Mouse (Mus musculus): ENCODE measurements at regions not wholly inside any gene's neighbourhood (a gene's known extent, or its start where the extent isn't known, plus 50 kb on each side); places are given as distances from the start of the nearest gene placed in this dataset.
A peak's percentile ranks its signal among the peaks of the same experiment; 100 is the strongest.

DNA sequence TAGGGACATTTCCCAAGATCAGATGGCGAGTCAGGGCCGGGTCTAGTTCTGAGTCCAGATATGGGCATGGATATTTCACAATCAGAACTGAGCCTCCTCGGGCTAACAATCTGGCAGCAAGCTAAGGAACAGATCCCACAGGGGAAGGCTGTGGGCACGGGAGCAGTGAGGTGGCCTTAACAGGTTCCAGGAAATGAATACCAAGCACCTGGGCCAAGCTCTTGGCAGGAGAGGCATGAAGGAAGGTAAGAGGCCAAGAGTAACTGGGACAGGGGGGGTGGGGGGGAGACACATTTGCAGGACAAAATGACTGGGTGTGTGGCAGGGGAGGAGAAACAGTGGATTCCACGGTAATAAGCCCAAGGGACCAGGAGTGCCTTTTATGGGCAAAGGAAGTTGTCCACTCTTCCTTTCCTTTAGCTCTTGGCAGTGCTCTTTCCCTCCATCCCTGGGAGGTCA is 124.9 kb upstream of the Ank start:
- DNase-seq (ENCODE audit: low spot score in 2 of 2), result no peak
- intact Hi-C loops (cut with DNase I), result no loop called here

DNA sequence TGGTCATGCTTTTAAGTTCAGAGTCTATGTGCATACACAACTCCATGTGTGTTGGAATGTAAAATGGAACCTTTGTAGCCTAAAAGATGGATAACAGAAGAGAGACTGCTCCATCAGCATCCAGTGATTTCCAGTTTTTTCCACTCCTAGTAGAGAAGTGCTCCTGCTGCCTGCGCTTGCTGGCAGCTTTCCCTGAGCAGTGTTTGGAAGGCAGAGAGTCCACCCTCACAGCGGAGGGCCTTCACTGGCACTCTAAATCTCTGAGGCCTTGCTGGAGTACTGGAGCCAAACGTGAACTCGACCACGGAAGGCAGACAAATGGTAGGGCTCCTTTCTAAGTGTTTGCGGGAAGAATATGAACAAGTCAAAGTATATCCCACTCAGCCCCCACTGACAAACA is 108.0 kb upstream of the Ank start:
- DNase-seq (ENCODE audit: low spot score in 2 of 2), result peak in 1 of 2 experiments; percentile 60
- intact Hi-C loops (cut with DNase I), result no loop called here

DNA sequence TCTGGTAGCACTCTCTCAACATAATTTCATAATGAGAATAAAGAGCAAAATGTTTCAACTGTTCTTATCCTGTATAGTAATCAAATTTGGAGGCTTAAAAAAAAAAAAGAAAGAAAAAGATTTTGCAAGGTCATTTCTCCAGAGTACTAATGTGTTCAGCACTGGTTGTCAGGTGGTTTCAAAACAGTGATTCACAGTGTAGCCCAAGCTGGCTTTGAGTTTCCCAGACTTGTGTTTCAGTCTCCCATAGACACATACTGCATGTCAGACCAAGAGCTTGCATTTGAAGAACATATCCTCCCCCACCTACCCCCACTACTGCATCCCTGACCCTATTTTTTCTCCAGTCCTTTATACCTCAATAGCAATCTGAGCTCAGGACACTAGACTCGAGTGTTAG is 107.2 kb upstream of the Ank start:
- intact Hi-C loops (cut with DNase I), result no loop called here
- DNase-seq (ENCODE audit: low spot score in 2 of 2), result no peak

DNA sequence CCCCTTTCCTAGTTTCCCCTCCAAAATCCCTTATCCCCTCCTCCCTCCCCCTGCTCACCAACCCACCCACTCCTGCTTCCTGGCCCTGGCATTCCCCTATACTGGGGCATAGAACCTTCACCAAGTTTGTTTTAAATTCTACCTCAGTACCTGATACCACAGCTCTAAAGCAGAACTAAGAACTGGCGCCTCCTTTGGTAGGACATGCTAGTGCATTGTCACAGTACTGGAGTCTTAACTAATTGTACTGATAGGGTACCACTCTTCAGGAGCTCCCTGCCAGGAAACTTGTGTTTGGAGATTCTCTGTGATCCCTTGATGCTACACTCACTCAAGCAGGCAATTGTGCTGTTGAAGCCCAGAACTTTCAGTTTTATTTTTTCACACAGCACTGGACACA is 92.0 kb upstream of the Ank start:
- DNase-seq (ENCODE audit: low spot score in 2 of 2), result no peak
- intact Hi-C loops (cut with DNase I), result no loop called here

DNA sequence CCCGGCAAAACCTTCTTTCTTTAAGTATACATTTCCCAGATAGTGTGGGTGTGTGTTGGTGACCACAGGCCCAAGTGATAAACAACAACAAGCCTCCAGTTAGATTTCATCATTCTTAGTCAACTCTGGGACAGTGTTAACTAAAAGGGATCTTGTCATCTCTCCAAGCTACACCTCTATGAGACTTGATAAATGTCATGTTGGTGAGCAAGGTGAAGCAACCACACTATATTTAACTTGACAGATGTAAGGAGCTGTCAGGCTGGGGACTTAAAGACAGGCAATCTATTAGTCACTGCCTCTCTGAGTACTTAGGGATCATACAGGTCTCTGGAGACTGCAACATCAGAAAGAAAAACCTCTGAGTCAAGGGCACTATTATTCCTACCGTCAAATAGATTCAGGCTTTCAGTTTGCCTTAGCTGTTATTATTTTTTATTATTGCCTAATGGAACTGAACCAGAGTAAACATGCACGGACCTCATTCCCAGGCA is 87.8 kb upstream of the Ank start:
- intact Hi-C loops (cut with DNase I), result no loop called here
- DNase-seq (ENCODE audit: low spot score in 2 of 2), result no peak

DNA sequence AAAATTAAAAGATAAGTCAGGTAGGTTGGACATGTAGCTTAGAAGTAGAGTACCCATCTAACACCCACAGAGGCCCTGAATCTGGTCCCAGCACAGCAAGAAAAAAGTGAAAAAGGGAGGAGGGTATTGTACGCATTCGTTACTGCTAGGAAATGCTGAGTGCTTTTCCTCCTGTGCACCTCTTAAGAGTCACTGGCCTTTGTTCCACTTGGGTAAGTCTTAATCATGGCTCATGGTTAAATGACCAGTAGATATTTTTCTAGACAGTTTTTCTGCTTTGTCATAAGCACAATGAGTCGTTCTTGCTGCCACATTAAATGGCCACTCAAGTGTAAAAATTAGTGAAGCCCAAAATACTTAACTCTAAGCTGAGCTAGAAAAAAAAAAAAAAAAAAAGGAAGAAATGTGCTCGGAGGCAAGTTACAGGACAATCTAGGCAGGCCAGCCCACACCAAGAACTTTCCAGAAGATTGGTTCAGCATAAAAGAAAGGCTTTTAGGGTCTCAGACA is 86.0 kb upstream of the Ank start:
- intact Hi-C loops (cut with DNase I), result no loop called here
- no peak for DNase-seq (ENCODE audit: low spot score in 2 of 2)

DNA sequence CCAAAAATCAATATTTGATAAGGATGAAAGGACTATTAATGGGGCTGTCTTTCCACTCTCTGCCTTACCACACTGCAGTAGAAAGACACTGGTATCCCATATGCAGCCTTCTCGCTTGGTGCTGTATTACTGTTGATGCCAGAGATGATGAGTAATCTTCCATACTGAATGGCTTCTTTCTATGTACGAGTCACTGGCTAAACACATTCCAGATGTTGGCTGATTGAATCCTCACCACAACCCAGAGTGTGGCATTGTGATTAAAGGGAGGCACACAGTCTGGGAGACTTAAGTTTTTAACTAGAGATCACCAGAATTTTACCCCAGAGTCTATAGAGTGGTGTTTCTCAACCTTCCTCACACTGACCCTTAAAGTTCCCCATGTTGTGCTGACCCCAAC is 84.9 kb upstream of the Ank start:
- intact Hi-C loops (cut with DNase I), result no loop called here
- DNase-seq (ENCODE audit: low spot score in 2 of 2), result peak in 1 of 2 experiments; percentile 12

DNA sequence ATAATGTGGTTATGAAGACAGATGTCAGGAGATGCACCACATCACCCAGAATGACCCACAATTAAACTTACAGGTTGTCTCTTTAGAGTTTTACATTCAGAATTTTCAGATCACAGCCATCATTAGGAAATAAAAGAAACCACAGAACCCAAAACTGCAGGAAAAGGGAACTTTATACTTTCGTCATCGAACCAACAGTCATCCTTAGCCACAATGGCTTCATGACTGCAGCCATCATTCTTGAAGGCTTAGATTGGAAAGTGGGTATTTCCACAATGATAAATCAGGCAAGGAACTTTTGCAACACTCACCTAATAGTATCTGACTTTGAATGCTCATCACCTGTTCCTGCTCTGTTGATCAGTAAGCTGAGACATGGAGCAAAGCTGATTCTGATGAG is 75.9 kb upstream of the Ank start:
- intact Hi-C loops (cut with DNase I), result no loop called here
- no peak for DNase-seq (ENCODE audit: low spot score in 2 of 2)

DNA sequence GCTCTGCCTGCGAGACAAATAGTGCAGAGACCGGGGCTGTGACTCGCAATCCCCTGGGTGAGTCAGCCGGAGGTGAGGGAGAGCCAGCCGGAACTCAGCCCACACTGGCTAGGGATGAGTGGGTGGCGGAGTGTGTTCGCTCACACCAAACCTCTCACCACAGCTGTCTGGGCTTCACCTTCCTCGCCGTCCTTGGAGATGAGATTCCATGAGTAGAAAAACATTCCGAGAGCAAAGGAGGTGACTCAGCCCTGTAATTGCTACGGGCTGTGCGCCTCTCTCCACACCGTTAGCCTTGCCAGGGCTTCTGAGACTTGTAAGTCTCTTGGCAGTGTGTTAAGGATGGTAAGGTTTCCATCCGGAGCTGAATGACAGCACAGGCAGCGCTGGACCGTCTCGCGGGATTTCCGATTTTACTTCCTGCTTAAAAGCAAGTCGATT is 60.7 kb upstream of the Ank start:
- DNase-seq (ENCODE audit: low spot score in 2 of 2), result peak; percentile 43 to 84
- intact Hi-C loops (cut with DNase I), result loop anchor here (5.0 kb wide), 1 partner anchor 83 kb away; no protein-coding TSS in a partner anchor

DNA sequence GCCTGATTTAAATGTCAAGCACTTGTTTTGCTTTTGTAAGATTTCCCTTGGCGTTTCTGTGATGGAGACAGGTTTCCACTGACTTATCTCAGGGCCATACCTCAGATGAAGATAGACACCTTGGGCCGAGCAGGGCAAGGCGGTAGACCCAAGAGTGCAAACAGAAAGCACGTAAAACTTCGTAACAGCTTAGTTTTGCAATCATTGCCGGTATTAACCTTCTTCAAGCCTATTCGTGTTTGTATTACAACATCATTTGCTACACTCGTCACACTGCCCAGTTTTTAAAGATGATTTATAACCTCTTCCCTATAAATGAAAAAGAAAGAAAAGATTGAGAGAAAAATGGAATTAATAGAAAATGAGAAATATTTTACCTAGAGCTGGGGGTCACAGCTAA is 56.6 kb upstream of the Ank start:
- DNase-seq (ENCODE audit: low spot score in 2 of 2), result no peak
- intact Hi-C loops (cut with DNase I), result loop anchor here (5.0 kb wide), 1 partner anchor 88 kb away; no protein-coding TSS in a partner anchor

DNA sequence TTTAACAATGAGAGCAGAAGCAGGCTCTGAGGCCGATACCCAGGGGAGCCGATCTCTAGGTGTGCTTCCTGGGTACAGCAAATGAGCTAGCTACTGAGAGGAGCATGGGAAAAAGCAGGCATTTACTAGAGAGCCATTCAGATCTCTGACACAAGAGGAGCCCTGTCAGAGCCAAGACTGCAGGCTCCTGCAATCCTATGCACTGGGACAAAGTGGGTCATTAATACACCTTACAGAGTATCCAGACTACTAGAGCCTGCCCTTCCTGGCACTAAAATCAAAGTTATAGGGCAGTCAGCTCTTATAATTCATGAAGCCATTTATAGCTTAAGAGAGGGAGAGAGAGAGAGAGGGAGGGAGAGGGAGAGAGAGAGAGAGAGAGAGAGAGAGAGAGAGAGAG is 54.2 kb upstream of the Ank start:
- intact Hi-C loops (cut with DNase I), result no loop called here
- DNase-seq (ENCODE audit: low spot score in 2 of 2), result no peak

DNA sequence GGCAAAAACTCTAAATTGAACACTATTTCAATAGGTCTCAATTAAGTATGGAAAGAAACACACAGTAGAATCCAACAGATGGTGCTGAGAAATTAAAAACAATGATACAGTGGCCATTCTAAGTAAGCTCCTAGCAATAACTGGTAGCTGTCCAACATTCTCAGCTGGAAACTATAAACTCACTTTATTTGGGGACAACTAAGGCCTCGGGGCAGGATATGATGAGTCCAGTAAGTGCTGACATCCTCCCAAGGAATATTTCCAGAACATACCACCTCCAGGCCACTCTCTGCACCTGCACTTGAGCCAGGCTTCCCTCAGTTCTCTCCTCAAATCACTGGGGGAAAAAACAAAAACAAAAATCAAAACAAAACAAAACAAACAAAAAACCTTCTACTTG is 53.7 kb upstream of the Ank start:
- intact Hi-C loops (cut with DNase I), result no loop called here
- no peak for DNase-seq (ENCODE audit: low spot score in 2 of 2)

DNA sequence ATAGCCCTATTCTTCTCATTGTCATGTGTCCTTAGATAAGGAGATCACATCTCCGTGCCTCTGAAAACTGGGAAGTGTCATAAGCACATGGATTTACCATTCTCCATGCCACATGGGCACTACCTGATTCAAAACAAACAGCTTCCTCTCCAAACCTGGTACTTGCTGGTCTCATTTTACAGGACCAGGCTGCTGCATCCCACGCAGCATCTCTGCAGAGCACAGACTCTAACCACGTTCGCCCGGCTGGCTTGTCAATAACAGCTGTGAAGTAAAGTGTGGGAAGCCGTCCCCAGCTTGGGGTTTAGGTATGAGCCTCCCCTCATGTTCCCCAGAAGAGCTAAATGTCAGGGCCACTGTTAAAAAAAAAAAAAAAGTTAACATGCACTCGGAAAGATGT is 53.0 kb upstream of the Ank start:
- peak; percentile 21 to 26 for DNase-seq (ENCODE audit: low spot score in 2 of 2)
- intact Hi-C loops (cut with DNase I), result no loop called here

DNA sequence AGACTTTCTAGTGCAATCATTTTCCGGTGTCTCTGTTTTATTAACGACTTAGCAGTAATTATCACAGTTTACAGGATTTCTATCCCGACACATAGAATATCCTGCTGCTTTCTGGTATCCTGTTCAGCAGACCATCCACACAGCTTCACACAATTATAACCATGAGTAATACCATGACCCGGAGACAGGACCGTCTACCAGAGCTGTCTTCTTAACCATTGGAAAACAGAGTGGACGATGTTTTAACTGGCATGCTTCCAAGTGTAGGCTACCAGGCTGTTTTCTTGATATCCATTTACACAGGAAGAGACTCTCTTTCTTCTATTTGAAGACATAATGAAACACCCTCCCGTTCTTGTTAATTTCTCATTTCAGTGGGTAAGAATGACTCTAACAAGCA is 51.7 kb upstream of the Ank start:
- intact Hi-C loops (cut with DNase I), result no loop called here
- DNase-seq (ENCODE audit: low spot score in 2 of 2), result no peak
